Mouse (Mus musculus): ENCODE data around the gene Kcnh1. TPM values are rescaled to one million over a fixed set of nuclear protein-coding genes. Genes with fewer than 3 reads are reported as not detected.

The Kcnh1 gene
- polyA plus RNA-seq, 1 experiment from 2014 or later = 0.56 TPM

Other genes with a start within 250 kb of the Kcnh1 start
- 0.19 and 0.25 TPM in 2 replicates for gene Rd3, start 213.4 kb upstream of the Kcnh1 start, polyA plus RNA-seq (2015; fragmentation: Nextera tagmentation; extraction: Ambion mirVana)
- gene Traf5, start 98.2 kb upstream of the Kcnh1 start, polyA plus RNA-seq (2015; fragmentation: Nextera tagmentation; extraction: Ambion mirVana) = 31.5 and 35.6 TPM in 2 replicates
- gene Rcor3, start 52.7 kb upstream of the Kcnh1 start, polyA plus RNA-seq (2015; fragmentation: Nextera tagmentation; extraction: Ambion mirVana) = 23.4 and 26.4 TPM in 2 replicates

Measured in stomach, embryonic 16.5 days (tissue).